Mouse (Mus musculus) layer of hippocampus, adult 9-10 months (tissue): ENCODE measurements at regions not wholly inside any gene's neighbourhood (a gene's known extent, or its start where the extent isn't known, plus 50 kb on each side); places are given as distances from the start of the nearest gene placed in this dataset.
A peak's percentile ranks its signal among the peaks of the same experiment; 100 is the strongest.
"Not testable (repeated sequence)": the region's sequence is repeated elsewhere in the genome, so short reads cannot be mapped to it uniquely, and the experiment has no call there.

Experiments
- DNase-seq: peaks from one replicate; pipeline ENCODE4 v3.0.0; 2022; ENCODE audit warnings: low spot score

- DNase-seq: no peak
These were observed 137.7 kb upstream of the Zfp960 start for GRCm38 (mm10) chr17:16926200-16926599.

DNA sequence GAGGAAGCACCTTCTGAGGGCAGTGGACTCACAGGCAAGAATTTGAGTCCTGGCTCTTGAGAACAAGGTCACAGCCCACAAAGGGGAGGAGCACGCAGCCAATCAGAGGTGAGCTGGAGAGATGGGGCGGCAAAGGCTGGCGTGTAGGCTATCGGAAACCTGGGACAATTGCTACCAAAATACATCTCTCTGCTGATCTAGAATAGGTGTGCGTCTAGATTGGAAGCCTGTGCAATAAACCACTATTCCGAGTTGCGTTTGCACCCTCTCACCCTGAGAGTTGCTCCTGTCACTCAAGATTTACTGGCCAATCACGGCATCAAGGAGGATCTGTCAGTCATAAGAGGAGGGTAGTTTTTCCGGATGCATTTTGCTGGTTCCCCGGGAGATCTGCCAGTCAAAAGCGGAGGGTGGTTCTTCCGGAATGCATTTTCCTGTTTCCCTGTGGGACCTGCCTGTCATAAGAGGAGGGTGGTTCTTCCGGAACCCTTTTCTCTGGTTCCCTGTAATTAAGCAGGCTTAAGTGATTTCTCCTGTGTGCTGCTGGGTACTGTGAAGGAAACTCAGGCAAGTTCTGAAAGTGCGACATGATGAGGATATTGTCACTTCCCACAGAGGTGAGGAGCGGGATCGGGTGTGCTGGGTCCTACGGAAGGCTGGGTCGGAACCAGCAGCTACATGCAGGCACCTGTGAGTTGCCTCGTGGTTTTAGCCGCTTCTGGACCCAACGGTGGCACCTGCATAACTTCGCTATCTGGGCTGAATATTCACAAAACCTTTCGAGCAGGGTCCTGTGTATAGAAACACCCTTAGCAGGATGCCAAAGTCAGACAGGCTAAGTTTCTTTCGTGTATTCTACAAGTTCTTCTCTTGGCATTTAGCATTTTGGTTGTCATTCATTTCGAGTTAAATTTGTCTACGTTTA lies 112.6 kb upstream of the Zfp960 start:
- peak; percentile 91 for DNase-seq

DNA sequence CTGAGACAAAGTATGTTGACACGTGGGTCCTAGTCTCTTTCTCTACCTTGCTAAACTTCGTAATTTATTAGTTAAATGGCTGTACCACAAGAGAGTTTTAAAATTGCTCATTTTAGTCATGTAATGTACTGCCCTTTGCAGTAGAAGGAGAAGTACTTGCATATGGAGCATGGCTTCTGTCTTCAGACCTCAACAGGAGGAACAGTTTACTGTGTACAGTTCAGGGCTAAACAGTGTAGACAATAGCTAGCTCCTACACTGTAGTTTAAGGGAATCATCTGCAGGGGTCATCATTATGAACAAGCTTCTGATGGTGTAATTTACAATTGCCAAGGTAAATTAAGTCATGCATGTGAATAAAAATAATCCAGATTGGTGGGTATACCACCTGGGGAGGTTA lies 111.8 kb upstream of the Zfp960 start:
- DNase-seq: not testable (repeated sequence)

DNA sequence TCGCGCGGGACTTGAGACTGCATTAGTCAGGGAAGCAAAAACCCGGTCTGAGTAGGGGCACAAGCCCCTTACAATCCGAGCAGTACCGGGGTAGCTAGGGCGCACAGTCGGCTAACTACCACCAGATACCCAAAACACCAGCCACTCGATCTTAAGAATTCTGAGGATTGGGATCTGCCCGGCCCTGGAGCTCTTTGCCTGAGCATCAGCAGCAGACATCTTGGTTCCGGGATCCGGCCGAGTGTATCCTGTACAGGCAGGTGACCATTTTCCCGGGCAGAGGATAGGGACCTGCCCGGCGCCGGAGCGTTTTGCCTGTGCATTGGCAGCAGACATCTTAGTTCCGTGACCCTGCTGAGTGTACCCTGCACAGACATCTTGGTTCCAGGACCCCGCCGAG lies 66.7 kb upstream of the Zfp960 start:
- not testable (repeated sequence) for DNase-seq

DNA sequence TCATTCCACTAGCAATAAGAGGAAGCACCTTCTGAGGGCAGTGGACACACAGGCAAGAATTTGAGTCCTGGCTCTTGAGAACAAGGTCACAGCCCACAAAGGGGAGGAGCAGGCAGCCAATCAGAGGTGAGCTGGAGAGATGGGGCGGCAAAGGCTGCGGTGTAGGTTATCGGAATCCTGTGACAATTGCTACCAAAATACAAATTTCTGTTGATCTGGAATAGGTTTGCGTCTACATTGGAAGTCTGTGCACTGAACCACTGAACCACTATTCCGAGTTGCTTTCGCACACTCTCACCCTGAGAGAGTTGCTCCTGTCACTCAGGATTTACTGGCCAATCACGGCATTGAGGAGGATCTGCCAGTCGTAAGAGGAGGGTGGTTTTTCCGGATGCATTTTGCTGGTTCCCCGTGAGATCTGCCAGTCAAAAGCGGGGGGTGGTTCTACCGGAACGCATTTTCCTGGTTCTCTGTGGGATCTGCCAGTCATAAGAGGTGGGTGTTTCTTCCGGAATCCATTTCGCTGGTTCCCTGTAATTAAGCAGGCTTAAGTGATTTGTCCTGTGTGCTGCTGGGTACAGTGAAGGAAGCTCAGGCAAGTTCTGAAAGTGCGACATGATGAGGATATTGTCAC lies 59.2 kb upstream of the Zfp960 start:
- peak; percentile 75 for DNase-seq

DNA sequence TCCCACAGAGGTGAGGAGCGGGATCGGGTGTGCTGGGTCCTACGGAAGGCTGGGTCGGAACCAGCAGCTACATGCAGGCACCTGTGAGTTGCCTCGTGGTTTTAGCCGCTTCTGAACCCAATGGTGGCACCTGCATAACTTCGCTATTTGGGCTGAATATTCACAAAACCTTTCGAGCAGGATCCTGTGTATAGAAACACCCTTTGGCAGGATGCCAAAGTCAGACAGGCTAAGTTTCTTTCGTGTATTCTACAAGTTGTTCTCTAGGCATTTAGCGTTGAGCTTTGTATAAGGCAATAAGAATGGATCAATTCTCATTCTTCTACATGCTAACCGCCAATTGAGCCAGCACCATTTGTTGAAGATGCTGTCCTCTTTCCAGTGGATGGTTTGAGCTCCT lies 58.6 kb upstream of the Zfp960 start:
- peak; percentile 5 for DNase-seq
